Mouse (Mus musculus): ENCODE data around the gene Stoml2.
A peak's percentile ranks its signal among the peaks of the same experiment; 100 is the strongest.

The Stoml2 gene

GRCm38 (mm10) chr4:43031237-43031995 lies at the start of gene Stoml2:
TSS of gene Stoml2 (minus strand) at chr4:43031710.
- peak; percentile 96 for DNase-seq

DNA sequence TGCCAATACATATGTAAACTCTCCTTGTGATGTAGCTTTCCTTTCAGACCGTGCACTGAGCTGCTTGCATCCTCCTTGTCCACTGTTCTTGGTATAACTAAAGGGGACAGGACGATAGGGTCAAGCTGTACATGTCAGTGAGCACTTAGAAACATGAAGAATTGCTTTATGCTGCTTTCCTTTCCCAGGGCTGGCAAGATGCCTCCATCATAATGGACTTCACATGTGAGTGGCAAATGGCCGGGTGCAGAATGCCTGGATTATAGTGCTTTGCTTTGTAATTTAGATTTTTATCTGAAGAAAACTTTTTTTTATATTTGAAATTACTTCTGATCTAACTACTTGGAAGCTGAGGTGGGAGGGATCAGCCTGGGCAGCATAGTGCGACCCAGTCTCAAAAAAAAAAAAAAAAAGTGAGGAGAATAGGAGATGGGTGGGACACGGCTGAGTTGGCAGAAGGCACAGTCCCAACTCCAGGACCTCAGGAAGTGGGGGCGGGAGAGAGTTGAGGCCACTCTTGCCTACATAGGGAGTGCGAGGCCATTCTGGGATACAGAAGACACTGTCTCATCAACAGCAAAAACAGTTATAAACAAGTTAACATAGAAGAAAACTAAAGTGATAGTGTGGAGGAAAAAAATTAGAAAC lies 46.7 kb upstream of the Stoml2 start:
- no peak for DNase-seq

DNA sequence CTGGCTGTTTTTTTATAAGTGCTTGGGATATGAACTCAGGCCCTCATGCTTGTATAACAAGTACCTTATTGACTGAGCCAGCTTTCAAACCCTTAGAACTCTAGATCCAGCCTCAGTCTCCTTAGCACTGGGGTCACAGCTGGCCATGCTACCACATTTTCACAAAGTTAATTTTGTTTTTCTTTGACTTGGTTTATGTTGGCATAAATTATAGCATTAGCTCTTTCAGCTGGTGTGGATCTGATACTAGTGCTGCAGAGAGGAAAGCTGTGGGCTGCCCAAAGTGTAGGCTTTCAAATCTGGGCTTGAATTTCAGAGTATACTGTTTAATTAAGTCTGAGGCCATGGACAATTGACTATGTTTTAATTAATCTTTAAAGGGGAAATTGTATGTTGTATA lies 43.4 kb upstream of the Stoml2 start:
- no peak for DNase-seq

DNA sequence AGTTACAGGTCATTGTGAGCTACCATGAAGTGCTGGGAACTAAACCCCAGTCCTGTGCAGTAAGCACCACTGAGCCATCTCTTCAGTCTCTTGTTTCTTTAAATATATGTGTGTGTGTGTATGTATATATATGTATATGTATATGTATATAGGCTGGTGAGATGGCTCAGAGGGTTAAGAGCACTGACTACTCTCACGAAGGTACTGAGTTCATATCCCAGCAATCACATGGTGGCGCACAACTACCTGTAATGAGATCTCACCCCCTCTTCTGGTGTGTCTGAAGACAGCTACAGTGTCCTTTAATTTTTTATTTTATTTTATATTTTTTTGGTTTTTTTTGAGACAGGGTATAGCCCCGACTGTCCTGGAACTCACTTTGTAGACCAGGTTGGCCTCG lies 34.0 kb upstream of the Stoml2 start:
- DNase-seq: no peak

DNA sequence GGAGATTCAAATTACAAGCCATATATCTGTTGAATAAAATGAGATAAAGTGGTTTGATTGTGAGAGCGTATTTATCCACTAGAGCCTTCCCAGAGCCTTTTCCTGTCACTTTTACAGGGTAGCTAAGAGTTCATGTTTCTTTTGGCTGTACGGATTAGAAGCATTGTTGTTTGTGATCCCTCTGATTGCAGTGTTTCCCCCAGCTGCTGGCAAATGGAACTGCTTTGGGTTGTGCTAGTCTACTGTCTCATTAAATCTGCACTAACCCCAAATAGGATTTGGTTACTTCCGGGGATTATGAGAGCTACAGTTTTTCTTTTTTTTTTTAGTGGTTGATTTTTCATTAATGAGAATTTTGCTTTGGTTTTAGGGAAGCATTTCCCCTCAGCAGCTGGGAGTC lies 28.8 kb upstream of the Stoml2 start:
- peak; percentile 44 for DNase-seq

DNA sequence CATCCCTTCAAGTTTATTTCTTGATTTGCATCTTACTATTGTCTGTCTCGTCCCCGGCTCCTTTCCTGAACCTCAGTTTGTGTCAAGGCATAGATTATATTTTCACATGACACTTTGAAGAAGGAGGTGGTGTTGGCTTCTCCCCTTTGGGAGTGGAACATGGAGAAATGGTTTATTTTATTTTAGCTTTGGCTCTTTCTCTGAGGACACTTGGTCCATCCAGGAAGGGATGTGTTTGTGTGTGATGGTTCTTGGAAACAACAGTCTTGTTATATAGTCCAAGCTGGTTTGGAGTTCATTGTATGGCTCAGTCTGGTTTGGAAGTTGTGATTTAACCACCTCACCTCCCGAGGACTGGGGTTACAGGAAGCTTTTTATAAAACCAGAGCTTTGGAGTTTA lies 28.2 kb upstream of the Stoml2 start:
- DNase-seq: no peak

- peak; percentile 96 for DNase-seq
Measured at GRCm38 (mm10) chr4:43058753-43059654, 27.5 kb upstream of the Stoml2 start, which contains the start of gene Unc13b. TSS of gene Unc13b (plus strand) at chr4:43058953.

GRCm38 (mm10) chr4:43058392-43058752 lies 26.9 kb upstream of the Stoml2 start:
- no peak for DNase-seq

DNA sequence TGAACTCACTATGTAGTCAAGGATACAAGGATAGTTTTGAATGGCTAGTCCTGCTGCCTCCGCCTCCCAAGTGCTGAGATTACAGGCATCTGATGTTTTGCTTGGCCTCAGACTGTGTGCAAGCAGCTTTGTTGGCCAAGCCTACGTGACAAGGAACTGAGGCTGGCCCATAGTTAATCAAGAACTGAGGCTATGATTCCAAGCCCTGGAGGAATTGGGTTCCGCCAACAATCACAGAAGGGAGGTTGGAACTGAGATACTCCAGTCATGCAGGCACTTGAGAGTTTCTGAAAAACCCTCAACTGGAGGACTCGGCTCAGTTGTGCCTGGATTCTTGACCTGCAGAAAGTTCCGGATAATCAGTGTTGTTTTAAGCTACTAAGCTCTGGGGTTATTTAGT lies 26.1 kb upstream of the Stoml2 start:
- DNase-seq: no peak

GRCm38 (mm10) chr4:43052627-43053026 lies 21.1 kb upstream of the Stoml2 start:
- DNase-seq: peak; percentile 60

GRCm38 (mm10) chr4:43047231-43047630 lies 15.7 kb upstream of the Stoml2 start:
- DNase-seq: peak; percentile 88

- DNase-seq: no peak
Measured at GRCm38 (mm10) chr4:43046607-43047006, 15.1 kb upstream of the Stoml2 start.

DNA sequence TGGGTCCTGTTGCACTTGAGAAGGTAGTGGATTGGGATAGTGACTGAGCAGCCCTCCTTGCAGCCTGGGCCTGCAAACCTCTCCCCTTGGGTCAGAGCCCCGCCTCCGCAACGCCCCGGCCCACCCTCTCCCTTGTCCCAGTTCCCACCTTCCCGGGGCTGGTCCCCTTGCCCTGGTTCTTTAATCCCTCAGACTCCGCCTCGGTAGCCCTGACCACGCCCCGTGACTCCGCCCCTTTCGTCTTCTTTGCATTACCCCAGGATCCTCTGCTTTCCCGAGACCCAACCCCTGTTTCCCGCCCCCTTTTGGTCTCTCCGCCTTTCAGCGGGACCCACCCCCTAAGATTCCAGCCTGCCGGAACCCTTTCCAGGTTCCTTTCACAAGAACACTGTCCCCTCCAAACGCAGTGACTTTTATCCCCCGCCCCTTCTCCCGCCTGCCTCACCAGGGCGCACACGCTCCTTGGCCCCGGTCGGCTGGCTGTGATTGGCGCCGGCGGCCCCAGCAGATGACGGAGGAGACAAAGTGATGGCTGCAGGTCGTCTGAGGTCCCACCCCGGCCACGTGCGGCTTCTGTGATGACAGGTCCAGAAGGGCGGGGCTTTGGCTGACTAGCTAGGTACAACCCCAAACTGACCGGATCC lies 14.3 kb upstream of the Stoml2 start, which contains the start of gene Fam214b:
Gene Fam214b, minus strand, starts transcription at position 562 of the 644 bp plus-strand sequence.
- peak; percentile 99 for DNase-seq

GRCm38 (mm10) chr4:43045285-43045658 lies 13.8 kb upstream of the Stoml2 start:
- no peak for DNase-seq

DNA sequence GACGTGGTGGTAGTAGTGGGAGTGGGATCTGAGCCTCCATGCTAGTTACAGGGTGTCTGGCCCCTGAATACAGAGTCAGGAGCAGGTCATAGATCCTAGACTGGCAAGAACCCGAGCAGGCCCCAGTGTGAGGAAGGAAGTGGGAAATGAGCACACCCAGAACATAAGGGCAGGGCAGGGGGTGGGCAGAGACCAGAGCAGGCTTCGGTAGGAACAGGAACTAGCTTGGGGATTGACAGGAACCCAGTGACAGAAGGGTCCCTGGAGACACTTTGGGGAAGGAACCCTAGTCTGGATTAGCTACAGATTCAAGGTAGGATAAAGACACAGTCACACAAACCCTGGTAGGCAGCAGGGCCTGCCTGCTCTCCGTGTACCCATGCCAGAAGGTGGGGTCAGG lies 13.2 kb upstream of the Stoml2 start:
- DNase-seq: peak; percentile 65

DNA sequence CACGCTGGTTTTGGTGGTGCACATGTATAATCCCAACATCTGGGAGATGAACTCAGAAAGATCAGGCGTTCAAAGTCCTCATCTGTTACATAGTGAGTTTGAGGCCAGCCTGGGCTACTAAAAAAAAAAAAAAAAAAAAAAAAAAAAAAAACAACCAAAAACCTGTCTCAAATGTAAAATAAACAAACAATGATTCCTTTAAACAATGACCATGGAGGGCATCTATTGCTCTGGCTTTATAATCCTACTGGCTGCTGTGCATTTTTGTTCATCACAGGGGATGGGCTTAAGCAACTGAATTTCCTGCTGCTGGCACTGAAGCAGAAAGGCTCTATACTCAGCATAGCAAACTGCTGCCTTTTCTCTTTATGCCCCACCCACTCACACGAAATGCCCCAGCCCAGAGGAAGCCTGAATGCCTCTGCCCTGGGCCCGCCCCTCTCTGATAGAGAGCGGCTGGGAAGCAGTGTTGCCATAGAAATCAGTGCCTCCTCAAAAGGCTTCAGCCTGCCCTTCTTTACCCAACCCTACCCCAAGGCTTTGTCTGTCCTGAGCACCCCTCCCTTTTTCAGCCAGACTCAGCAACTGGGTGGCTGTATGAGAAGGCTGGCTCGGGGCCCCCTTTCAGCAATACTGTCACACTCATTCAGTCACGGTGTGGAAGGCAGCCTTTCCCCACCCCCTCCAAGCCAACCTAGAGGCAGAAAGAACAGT lies 12.3 kb upstream of the Stoml2 start:
- peak; percentile 83 for DNase-seq

DNA sequence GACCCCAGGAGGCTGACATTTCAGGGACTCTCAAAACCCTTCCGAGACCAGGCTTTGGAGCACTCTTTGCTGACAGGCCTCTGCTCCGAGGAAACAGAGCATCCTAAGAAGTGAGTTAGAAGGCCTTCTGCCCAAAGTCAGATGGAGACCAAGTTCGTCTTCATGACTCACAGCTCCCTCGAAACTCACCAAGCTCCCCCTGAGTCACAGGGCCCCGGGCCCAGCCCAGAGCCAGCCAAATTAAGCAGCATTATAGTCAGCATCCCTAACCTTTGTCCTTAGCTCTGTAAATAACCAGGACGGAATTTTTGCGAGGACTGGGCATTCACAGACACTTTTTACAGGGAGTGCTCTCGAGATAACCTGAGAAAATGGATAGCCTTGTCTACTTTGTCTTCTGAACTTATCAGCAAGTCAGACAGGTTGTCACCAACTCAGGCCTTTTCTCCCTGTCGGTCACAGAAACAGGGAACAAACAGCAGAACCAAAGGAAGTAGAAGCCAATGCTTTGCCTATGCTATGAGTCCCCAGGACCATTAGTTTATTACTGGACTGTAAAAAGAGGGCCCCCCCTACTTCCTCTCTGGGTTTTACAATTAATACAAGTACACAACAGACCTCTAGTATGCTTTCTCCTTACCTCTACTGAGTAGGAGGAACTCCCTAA lies 9.5 kb upstream of the Stoml2 start:
- DNase-seq: no peak

- peak; percentile 98 for DNase-seq
Measured at GRCm38 (mm10) chr4:43040114-43040572, 8.6 kb upstream of the Stoml2 start.

DNA sequence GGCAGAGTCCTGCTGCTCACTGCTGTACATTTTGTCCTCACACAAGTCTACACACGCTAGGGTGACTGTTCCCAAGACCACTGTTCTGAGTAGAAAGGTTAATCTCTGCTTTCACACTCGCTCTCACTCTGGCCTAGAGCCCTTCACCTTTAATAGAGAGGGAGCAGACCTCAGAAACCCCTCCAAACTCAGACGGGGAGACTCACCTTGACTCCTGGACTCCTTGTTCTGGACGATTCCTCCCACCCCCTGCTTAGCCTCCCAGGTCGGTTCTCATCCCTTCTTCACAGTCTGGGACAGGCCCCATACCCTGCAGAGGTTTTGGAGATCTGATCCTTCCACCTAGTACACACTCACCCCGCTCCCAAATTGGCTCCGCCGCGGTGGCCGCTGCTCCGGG lies 8.1 kb upstream of the Stoml2 start:
- no peak for DNase-seq

DNA sequence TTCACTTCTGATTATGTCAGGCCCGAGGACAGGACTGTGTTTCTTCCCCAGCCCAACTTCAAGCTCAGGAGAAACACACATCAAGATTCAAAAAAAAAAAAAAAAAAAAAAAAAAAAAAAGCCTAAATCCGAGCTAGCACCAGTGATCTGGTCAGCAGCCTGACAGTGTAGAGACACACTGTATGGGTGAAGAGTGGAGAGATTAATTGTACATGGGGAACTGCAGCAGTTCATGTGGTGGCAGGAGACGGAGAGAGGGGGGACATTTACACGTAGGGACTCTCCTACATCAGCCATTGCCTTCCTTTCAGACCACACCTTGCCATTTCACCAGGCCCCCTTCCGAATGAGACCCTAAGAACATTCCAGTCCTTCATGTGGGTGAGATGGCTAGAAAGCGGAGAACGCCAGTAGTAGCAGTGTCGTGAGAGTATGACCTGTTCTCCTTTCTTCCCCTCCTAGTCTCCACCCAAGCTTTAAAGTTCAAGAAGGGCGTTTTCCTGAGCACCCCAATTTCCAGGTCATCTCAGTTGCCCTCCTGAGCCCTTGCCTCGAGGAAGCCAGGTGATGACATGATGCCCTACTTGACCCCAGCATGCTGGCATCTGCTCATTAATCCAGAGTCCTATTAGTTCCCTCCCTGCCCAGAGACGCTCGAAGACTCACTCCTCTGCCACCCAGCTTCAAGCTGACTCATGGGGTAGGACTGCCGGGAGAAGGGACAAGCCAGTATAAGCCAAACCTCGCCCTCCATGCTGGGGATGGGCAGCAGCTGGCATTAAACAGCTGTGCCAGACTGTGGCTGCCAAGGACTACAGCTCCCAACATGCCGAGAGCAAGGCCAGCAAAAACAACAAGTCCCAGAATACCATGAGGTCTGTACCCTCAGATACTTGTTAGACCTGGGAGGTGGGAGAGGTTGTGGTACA lies 7.3 kb upstream of the Stoml2 start:
- peak; percentile 47 for DNase-seq

Measured in kidney, postnatal 14 days (tissue).